Mouse (Mus musculus) T-helper 17 cell (primary cell): ENCODE data around the gene Krt33b.

Experiments
- in situ Hi-C, 2 experiments: fragments of 300-600 bp; cut with MboI, MseI; formaldehyde crosslinking; loops; 1 replicate in 1 of 2; 2 replicates in 1 of 2; pipeline ENCODE4 v1.15.1; 2025; ENCODE audit warnings: high pct_unique_total_duplicates in 2 of 2

Krt33b gene

GRCm38 (mm10) chr11:100029768-100030167, at the start of gene Krt33b:
TSS of gene Krt33b (minus strand) at chr11:100029868.
- in situ Hi-C loops = no loop called here

- in situ Hi-C loops = no loop called here
Measured at GRCm38 (mm10) chr11:100073873-100074272, 44.2 kb upstream of the Krt33b start.

GRCm38 (mm10) chr11:100067293-100068036, 37.8 kb upstream of the Krt33b start:
- in situ Hi-C loops = no loop called here

GRCm38 (mm10) chr11:100066236-100067010, 36.8 kb upstream of the Krt33b start:
- in situ Hi-C loops = no loop called here

GRCm38 (mm10) chr11:100058875-100059274, 29.2 kb upstream of the Krt33b start:
- in situ Hi-C loops = no loop called here

GRCm38 (mm10) chr11:100055686-100056655, 26.3 kb upstream of the Krt33b start:
- in situ Hi-C loops = no loop called here

- in situ Hi-C loops = no loop called here
Measured at GRCm38 (mm10) chr11:100050451-100050850, 20.8 kb upstream of the Krt33b start, which contains the start of gene Krt31. TSS of gene Krt31 (minus strand) at chr11:100050551.

GRCm38 (mm10) chr11:100047193-100047592, 17.5 kb upstream of the Krt33b start:
- in situ Hi-C loops = no loop called here

GRCm38 (mm10) chr11:100046303-100046866, 16.7 kb upstream of the Krt33b start:
- in situ Hi-C loops = no loop called here

- in situ Hi-C loops = no loop called here
Measured at GRCm38 (mm10) chr11:100041454-100041853, 11.8 kb upstream of the Krt33b start, which contains the start of gene Krt34. TSS of gene Krt34 (minus strand) at chr11:100041554.

- in situ Hi-C loops = no loop called here
Measured at GRCm38 (mm10) chr11:100021438-100021837, 8.2 kb downstream of the Krt33b start.

GRCm38 (mm10) chr11:100019466-100019865, 10.2 kb downstream of the Krt33b start:
- in situ Hi-C loops = loop anchor here in 1 of 2 experiments (10.0 kb wide), 1 partner anchor 555 kb away; no protein-coding TSS in a partner anchor

GRCm38 (mm10) chr11:100016112-100016511, 13.6 kb downstream of the Krt33b start, which contains the start of gene Krt33a:
TSS of gene Krt33a (minus strand) at chr11:100016212.
- in situ Hi-C loops = loop anchor here in 1 of 2 experiments (10.0 kb wide), 1 partner anchor 551 kb away; no protein-coding TSS in a partner anchor

- in situ Hi-C loops = loop anchor here in 1 of 2 experiments (10.0 kb wide), 1 partner anchor 549 kb away; no protein-coding TSS in a partner anchor
Measured at GRCm38 (mm10) chr11:100013691-100014171, 15.9 kb downstream of the Krt33b start.

- in situ Hi-C loops = loop anchor here in 1 of 2 experiments (10.0 kb wide), 1 partner anchor 546 kb away; no protein-coding TSS in a partner anchor
Measured at GRCm38 (mm10) chr11:100010682-100011081, 19.0 kb downstream of the Krt33b start.

GRCm38 (mm10) chr11:100008336-100008735, 21.3 kb downstream of the Krt33b start:
- in situ Hi-C loops = loop anchor here in 1 of 2 experiments (5.0 kb wide), 1 partner anchor 546 kb away; no protein-coding TSS in a partner anchor

GRCm38 (mm10) chr11:100006624-100007023, 23.0 kb downstream of the Krt33b start:
- in situ Hi-C loops = loop anchor here in 1 of 2 experiments (5.0 kb wide), 1 partner anchor 544 kb away; no protein-coding TSS in a partner anchor

GRCm38 (mm10) chr11:100005905-100006304, 23.8 kb downstream of the Krt33b start:
- in situ Hi-C loops = loop anchor here in 1 of 2 experiments (5.0 kb wide), 1 partner anchor 544 kb away; no protein-coding TSS in a partner anchor

- in situ Hi-C loops = loop anchor here in 1 of 2 experiments (5.0 kb wide), 1 partner anchor 543 kb away; no protein-coding TSS in a partner anchor
Measured at GRCm38 (mm10) chr11:100004846-100005245, 24.8 kb downstream of the Krt33b start.

GRCm38 (mm10) chr11:99999091-99999490, 30.6 kb downstream of the Krt33b start:
- in situ Hi-C loops = no loop called here
